Mouse (Mus musculus) induced T-regulatory cell, adult 2 months (primary cell): ENCODE data around the gene Hmgn1.
"Not testable (repeated sequence)": the region's sequence is repeated elsewhere in the genome, so short reads cannot be mapped to it uniquely, and the experiment has no call there.

Experiments
- DNase-seq: peaks from one replicate; pipeline ENCODE4 v3.0.0-alpha.2; 2012; ENCODE audit warnings: low read depth

Gene Hmgn1

GRCm38 (mm10) chr16:96126684-96127171, 801 bp downstream of the Hmgn1 start:
- DNase-seq: peak; percentile 48

DNA sequence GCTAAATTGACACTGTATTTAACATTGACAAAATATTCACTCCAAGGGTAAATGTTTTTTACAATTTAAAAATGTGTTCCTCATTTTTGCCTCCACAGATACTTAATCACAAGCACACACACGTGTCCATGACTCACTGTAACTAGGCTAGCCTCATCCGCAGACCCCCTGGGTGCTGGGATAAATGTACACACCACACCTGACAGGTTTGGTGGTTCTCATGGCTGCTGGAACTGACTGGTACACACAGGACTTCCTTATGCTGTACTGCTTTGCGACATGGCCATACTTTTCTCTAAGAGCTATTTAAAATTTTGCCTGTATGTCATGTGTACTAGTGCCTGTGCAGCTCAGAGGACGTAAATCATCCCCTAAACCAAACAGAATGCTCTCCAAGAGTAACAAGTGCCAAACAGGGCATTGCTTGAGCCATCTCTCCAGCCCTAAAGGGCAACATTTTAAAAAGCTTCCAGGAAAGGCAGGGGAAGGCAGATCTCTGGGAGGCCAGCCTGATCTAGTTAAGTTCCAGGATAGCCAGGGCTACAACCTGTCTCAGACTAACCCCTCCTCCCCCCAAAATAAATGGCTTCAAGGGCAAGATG, 7.4 kb downstream of the Hmgn1 start:
- no peak for DNase-seq

- DNase-seq: peak; percentile 30
Observed at GRCm38 (mm10) chr16:96114729-96115128, 12.8 kb downstream of the Hmgn1 start.

- no peak for DNase-seq
Observed at GRCm38 (mm10) chr16:96112769-96113168, 14.8 kb downstream of the Hmgn1 start.

DNA sequence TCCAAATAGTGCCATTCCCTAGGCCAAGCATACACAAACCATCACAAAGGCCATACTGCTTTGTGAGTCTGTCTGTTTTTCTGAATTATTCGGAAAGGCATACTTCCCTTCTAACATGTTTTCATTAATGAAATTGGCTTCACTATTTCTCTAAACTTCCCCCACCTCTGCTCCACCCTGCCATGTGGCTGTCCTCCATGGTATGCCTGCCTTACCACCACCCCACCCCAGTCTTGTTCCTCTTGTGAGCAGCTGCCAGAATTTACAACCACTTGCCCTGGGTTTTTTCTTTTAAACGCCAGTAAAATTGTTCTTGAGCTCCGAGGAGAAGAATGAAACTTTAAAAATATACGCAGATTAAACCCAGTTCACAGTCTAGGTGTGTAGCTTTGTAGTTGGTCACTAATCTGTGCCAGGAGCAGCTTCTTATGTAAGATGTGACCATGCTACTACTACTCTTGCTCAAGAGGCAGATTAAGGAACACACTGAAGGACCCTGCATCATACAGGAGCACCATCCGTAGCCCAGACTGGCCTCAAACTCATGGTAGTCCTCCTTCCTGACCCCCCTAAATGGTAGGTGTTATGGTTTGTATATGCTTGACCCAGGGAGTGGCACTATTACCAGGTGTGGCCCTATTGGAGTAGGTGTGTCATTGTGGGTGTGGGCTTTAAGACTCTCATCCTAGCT, 16.7 kb downstream of the Hmgn1 start:
- no peak for DNase-seq

- no peak for DNase-seq
Observed at GRCm38 (mm10) chr16:96109673-96110072, 17.9 kb downstream of the Hmgn1 start.

GRCm38 (mm10) chr16:96103036-96103435, 24.5 kb downstream of the Hmgn1 start:
- DNase-seq: peak; percentile 62

- DNase-seq: not testable (repeated sequence)
Observed at GRCm38 (mm10) chr16:96097811-96098210, 29.7 kb downstream of the Hmgn1 start.

GRCm38 (mm10) chr16:96095966-96096365, 31.6 kb downstream of the Hmgn1 start:
- peak; percentile 34 for DNase-seq

GRCm38 (mm10) chr16:96091515-96092504, 35.7 kb downstream of the Hmgn1 start:
- DNase-seq: no peak

- DNase-seq: no peak
Observed at GRCm38 (mm10) chr16:96088120-96088519, 39.4 kb downstream of the Hmgn1 start.

DNA sequence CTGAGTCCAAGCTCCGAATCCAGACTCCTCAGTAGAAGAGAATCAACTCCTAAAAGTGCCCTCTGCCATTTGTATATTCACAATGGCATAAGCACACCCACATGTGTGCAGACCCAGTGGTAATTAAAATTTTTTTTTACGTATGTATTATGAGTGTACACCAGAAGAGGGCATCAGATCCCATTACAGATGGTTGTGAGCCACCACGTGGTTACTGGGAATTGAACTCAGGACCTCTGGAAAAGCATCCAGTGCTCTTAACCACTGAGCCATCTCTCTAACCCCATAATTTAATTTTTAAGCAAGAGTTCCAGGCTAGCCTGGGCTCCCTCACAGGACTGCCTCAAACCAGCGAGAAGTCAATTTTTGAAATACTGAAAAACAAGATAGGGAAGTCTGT, 40.1 kb downstream of the Hmgn1 start:
- DNase-seq: no peak

DNA sequence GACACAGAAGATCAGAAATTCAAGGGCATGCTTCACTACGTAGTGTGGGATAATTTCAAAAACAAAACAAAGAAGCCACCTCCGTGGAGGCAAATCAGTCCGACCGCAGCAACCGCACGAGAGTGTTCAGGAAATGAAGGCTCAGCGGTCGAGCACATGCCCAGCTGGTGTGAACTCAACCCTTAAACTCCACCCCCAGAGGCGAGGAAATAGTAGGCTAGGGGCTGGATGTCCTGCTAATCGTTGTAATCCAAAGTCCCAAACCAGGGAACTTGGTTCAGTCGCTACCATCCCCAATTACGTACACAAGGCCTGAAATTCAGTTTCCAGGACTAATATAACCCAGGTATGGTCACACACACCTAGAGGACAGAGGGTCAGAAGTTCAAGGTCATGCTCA, 40.5 kb downstream of the Hmgn1 start:
- peak; percentile 81 for DNase-seq

DNA sequence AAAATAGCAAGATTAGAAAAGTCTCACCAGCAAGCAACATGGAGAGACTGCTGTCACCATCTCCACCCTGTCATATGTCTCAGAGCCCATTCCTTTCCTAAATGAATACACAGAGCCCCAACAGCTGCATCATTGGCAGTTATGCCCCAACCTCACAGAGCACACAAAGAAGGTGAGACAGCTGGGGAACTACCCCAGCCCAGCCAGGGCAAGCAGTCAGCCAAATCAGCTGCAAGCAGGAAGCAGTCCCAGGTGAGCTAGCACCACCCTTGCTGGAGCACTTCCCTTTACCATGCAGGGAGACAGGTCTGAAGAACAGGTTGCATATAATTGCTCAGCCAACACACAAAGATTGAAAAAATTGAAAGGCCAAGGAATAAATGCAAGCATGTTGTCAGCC, 41.9 kb downstream of the Hmgn1 start:
- peak; percentile 52 for DNase-seq

- no peak for DNase-seq
Observed at GRCm38 (mm10) chr16:96083179-96083646, 44.3 kb downstream of the Hmgn1 start.

- DNase-seq: peak; percentile 90
Observed at GRCm38 (mm10) chr16:96082301-96083178, 45.0 kb downstream of the Hmgn1 start, which contains the start of gene Brwd1. TSS of gene Brwd1 (minus strand) at chr16:96082526.

- DNase-seq: no peak
Observed at GRCm38 (mm10) chr16:96081742-96082241, 45.7 kb downstream of the Hmgn1 start.

DNA sequence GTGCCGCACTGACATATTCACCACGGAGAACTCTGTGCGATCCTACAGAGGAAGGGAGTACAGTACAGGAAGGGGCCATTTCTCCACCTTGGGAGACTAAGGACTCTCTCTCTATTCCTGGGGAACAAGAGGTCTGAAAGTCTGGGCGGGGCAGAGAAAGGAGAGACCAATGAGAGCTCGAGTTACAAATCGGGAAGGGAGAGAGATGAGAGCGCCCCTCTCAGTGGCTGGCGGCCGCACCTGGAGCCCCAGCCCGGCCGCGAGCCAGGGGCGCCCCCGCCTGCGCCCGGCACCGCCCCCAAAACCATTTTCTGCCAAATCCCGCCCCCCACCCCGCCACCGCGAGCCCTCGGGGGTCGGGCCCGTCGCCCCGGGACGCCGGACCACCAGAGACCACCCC, 46.2 kb downstream of the Hmgn1 start:
- peak; percentile 92 for DNase-seq

DNA sequence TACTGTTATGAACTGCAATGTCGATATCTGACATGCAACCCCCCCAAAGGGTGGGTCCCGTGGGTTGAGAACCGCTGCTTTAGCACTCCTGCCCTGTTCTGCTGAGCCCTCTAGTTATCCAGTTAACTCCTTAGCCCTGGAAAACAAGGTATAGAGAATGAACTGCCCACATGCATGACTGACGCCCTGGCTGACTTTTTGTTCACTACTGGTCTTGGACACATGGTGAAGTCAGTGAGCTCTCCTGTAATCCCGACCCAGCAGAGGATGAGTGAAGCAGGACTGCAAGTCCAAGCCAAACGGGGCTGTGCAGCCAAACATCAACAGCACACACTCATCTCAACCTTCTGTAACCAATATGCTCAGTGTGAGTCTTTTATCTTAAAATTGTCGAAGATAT, 47.0 kb downstream of the Hmgn1 start:
- no peak for DNase-seq
